Mouse (Mus musculus): ENCODE measurements around the gene Gm20532. TPM values are rescaled to one million over a fixed set of nuclear protein-coding genes. Genes with fewer than 3 reads are reported as not detected.
A peak's percentile ranks its signal among the peaks of the same experiment; 100 is the strongest.

Gm20532 gene
- total RNA-seq, 2 experiments from 2014 or later, result not detected

GRCm38 (mm10) chr2:26641006-26641647, 54.7 kb downstream of the Gm20532 start:
- no peak for DNase-seq (ENCODE audit: low spot score in 2 of 2)

- DNase-seq (ENCODE audit: low spot score in 2 of 2), result no peak
Observed at GRCm38 (mm10) chr2:26643942-26644341, 57.5 kb downstream of the Gm20532 start.

- DNase-seq (ENCODE audit: low spot score in 2 of 2), result peak; percentile 59 to 75
Observed at GRCm38 (mm10) chr2:26646643-26647293, 60.3 kb downstream of the Gm20532 start.

- no peak for DNase-seq (ENCODE audit: low spot score in 2 of 2)
Observed at GRCm38 (mm10) chr2:26654687-26655086, 68.2 kb downstream of the Gm20532 start.

- no peak for DNase-seq (ENCODE audit: low spot score in 2 of 2)
Observed at GRCm38 (mm10) chr2:26657426-26657825, 71.0 kb downstream of the Gm20532 start.

- no peak for DNase-seq (ENCODE audit: low spot score in 2 of 2)
Observed at GRCm38 (mm10) chr2:26661143-26661752, 74.8 kb downstream of the Gm20532 start.

GRCm38 (mm10) chr2:26661768-26662508, 75.5 kb downstream of the Gm20532 start:
- no peak for DNase-seq (ENCODE audit: low spot score in 2 of 2)

GRCm38 (mm10) chr2:26662509-26662882, 76.1 kb downstream of the Gm20532 start:
- no peak for DNase-seq (ENCODE audit: low spot score in 2 of 2)

- no peak for DNase-seq (ENCODE audit: low spot score in 2 of 2)
Observed at GRCm38 (mm10) chr2:26663112-26663511, 76.7 kb downstream of the Gm20532 start.

GRCm38 (mm10) chr2:26663551-26663950, 77.1 kb downstream of the Gm20532 start:
- DNase-seq (ENCODE audit: low spot score in 2 of 2), result peak in 1 of 2 experiments; percentile 39

- DNase-seq (ENCODE audit: low spot score in 2 of 2), result no peak
Observed at GRCm38 (mm10) chr2:26668746-26669145, 82.3 kb downstream of the Gm20532 start.

- DNase-seq (ENCODE audit: low spot score in 2 of 2), result no peak
Observed at GRCm38 (mm10) chr2:26671182-26671581, 84.7 kb downstream of the Gm20532 start, which contains the start of gene Lcn4. Lcn4 (minus strand) TSS chr2:26671282.

Small RNA genes lying within 50 kb of the gene (microRNA-seq; reads per million reads assigned to microRNA genes)
- 0 to 0.20 reads per million in 2 experiments for gene Mir126a
- 0 reads per million in 2 experiments for gene Mir126b

Other genes with a start within 250 kb of the Gm20532 start
- gene Dnlz, start 234.5 kb upstream of the Gm20532 start, total RNA-seq (2021), result 10 to 100 TPM; 26.0 to 28.4 TPM
- gene Card9, start 225.7 kb upstream of the Gm20532 start, total RNA-seq (2021), result 1 to 10 TPM; 1.5 to 3.5 TPM
- gene Snapc4, start 206.0 kb upstream of the Gm20532 start, total RNA-seq (2021), result 10 to 100 TPM; 58.8 to 64.6 TPM
- 100 to 1,000 TPM; 140 to 141 TPM for gene Entr1, start 197.3 kb upstream of the Gm20532 start, total RNA-seq (2021)
- gene Pmpca, start 197.3 kb upstream of the Gm20532 start, total RNA-seq (2021), result 10 to 100 TPM; 83.4 to 91.8 TPM
- gene Inpp5e, start 177.4 kb upstream of the Gm20532 start, total RNA-seq (2021), result 10 to 100 TPM; 23.3 to 24.5 TPM
- gene Sec16a, start 141.4 kb upstream of the Gm20532 start, total RNA-seq (2021), result 10 to 100 TPM; 50.3 to 50.4 TPM
- 10 to 100 TPM; 26.4 to 26.9 TPM for gene Notch1, start 70.0 kb upstream of the Gm20532 start, total RNA-seq (2021)
- gene Egfl7, start 6.6 kb upstream of the Gm20532 start, total RNA-seq (2021), result 10 to 100 TPM; 53.5 to 59.7 TPM
- gene Agpat2, start 17.8 kb downstream of the Gm20532 start, total RNA-seq (2021), result 1 to 10 TPM; 2.1 to 2.5 TPM
- gene Fam69b, start 41.8 kb downstream of the Gm20532 start, total RNA-seq (2021), result 10 to 100 TPM; 67.9 to 72.8 TPM
- not detected for gene Lcn4, start 84.6 kb downstream of the Gm20532 start, total RNA-seq (2021)

All from layer of hippocampus, adult 18-20 months (tissue).